Mouse (Mus musculus) ES-E14 (cell line): ENCODE data around the gene Ogg1. TPM values are rescaled to one million over a fixed set of nuclear protein-coding genes. Genes with fewer than 3 reads are reported as not detected.

ENCODE experiments used
- DNase-seq: peaks from one replicate; pipeline ENCODE4 v3.0.0-alpha.2; 2013; ENCODE audit warnings: low read depth, low spot score
- H3K27ac ChIP-seq: 2 replicates; pipeline ENCODE4 v1.5.1; 2012; ENCODE audit warnings: low read depth, mild to moderate bottlenecking, low read length, moderate library complexity, mixed read lengths; ENCODE audit not compliant: poor library complexity, insufficient read depth, severe bottlenecking
- H3K36me3 ChIP-seq: 2 replicates; pipeline ENCODE4 v1.6.1; 2012; ENCODE audit warnings: mild to moderate bottlenecking, low read length, moderate library complexity, mixed read lengths; ENCODE audit not compliant: control insufficient read depth, poor library complexity, insufficient read depth, severe bottlenecking
- H3K4me1 ChIP-seq, 2 experiments: fragments of 150-350 bp in 1 of 2; sonication (generic) in 1 of 2; 2 replicates each; pipeline ENCODE4 v1.6.1; 2012; ENCODE audit warnings: low read length in 2 of 2, mild to moderate bottlenecking in 1 of 2, mixed read lengths in 1 of 2; ENCODE audit not compliant: control insufficient read depth in 2 of 2, insufficient read depth in 2 of 2, poor library complexity in 1 of 2
- H3K4me3 ChIP-seq, 2 experiments: fragments of 150-350 bp in 1 of 2; sonication (generic) in 1 of 2; 2 replicates each; pipeline ENCODE4 v1.5.1; 2012; ENCODE audit warnings: low read length in 2 of 2, low read depth in 1 of 2, mild to moderate bottlenecking in 1 of 2, mixed read lengths in 1 of 2; ENCODE audit not compliant: insufficient read depth in 1 of 2, poor library complexity in 1 of 2, severe bottlenecking in 1 of 2
- H3K9ac ChIP-seq: 2 replicates; pipeline ENCODE4 v1.6.1; 2012; ENCODE audit warnings: low read depth, mild to moderate bottlenecking, low read length, mixed read lengths; ENCODE audit not compliant: poor library complexity, insufficient read depth, severe bottlenecking
- H3K9me3 ChIP-seq: fragments of 150-350 bp; sonication (generic); 2 replicates; pipeline ENCODE4 v1.6.1; 2012; ENCODE audit warnings: low read depth, mild to moderate bottlenecking, low read length; ENCODE audit not compliant: control insufficient read depth, insufficient read depth
- CHD2 ChIP-seq: IDR thresholded peaks from 2 replicates; pipeline ENCODE4 v1.6.1; 2014; ENCODE audit warnings: mild to moderate bottlenecking, low read depth, low read length, inconsistent platforms
- HCFC1 ChIP-seq: IDR thresholded peaks from 2 replicates; pipeline ENCODE4 v1.6.1; 2012; ENCODE audit warnings: low read length, inconsistent platforms, borderline replicate concordance; ENCODE audit not compliant: insufficient read depth
- MAFK ChIP-seq: IDR thresholded peaks from 2 replicates; pipeline ENCODE4 v1.6.1; 2014; ENCODE audit warnings: mild to moderate bottlenecking, low read depth, low read length, inconsistent platforms; ENCODE audit not compliant: insufficient read depth
- ZC3H11A ChIP-seq: IDR thresholded peaks from 2 replicates; pipeline ENCODE4 v1.6.1; 2012; ENCODE audit warnings: low read depth, mild to moderate bottlenecking, inconsistent platforms, low read length, borderline replicate concordance
- ZNF384 ChIP-seq: IDR thresholded peaks from 2 replicates; pipeline ENCODE4 v1.6.1; 2012; ENCODE audit warnings: low read depth, low read length, inconsistent platforms
- in situ Hi-C, 2 experiments: fragments of 600-800 bp; cut with MboI; formaldehyde crosslinking; loops; one replicate each; pipeline ENCODE4 v1.15.1; 2025; ENCODE audit warnings: low sequenced_read_pairs in 2 of 2, inconsistent platforms in 1 of 2; ENCODE audit not compliant: unreplicated experiment in 2 of 2
- total RNA-seq: library from RNA; depleted of rRNA; stranded (reverse); fragments of 300-350 nt; gene quantifications from 2 replicates; pipeline ENCODE4 v1.2.3, GENCODE M21; 2012

The Ogg1 gene
- total RNA-seq, 1 experiment: 13.0 TPM

GRCm38 (mm10) chr6:113370194-113370929, 43.6 kb downstream of the Ogg1 start:
- in situ Hi-C loops: no loop called here
- H3K36me3 ChIP-seq: peaks cover 42% of the 10 kb centered on the region
- DNase-seq: no peak

GRCm38 (mm10) chr6:113373491-113373890, 46.7 kb downstream of the Ogg1 start:
- peaks cover 47% of the 10 kb centered on the region for H3K36me3 ChIP-seq
- no peak for DNase-seq
- TF ChIP-seq CHD2 (no peak), HCFC1 (no peak), MAFK (no peak), ZC3H11A (no peak), ZNF384 (no peak)
- no peak overlapping the region for H3K27ac ChIP-seq
- H3K9ac ChIP-seq: no peak overlapping the region
- in situ Hi-C loops: no loop called here
- peaks cover 3 to 5% of the 10 kb centered on the region in 2 experiments; a peak in 2 of 4 replicates for H3K4me1 ChIP-seq
- H3K9me3 ChIP-seq: no peaks in the 10 kb centered on the region
- no peak overlapping the region for H3K4me3 ChIP-seq

More at GRCm38 (mm10) chr6:113370194-113370929, 43.6 kb downstream of the Ogg1 start:
- TF ChIP-seq ZNF384 (no peak), MAFK (no peak), HCFC1 (no peak), ZC3H11A (no peak), CHD2 (no peak)
- Histone ChIP-seq H3K4me1 (peaks cover 6 to 10% of the 10 kb centered on the region in 2 experiments; a peak in 3 of 4 replicates), H3K9ac (no peak overlapping the region), H3K4me3 (no peak overlapping the region), H3K9me3 (no peaks in the 10 kb centered on the region), H3K27ac (no peak overlapping the region)

- peak overlapping the region; percentile 98; the same call in 1 of the 2 replicates for H3K27ac ChIP-seq
- H3K4me1 ChIP-seq: peaks cover 3 to 4% of the 10 kb centered on the region in 2 experiments; a peak in 2 of 4 replicates
- H3K4me3 ChIP-seq: peak overlapping the region; percentile 87 to 90
- H3K9ac ChIP-seq: peak overlapping the region; percentile 60; the same call in 1 of the 2 replicates
- H3K9me3 ChIP-seq: no peaks in the 10 kb centered on the region
- in situ Hi-C loops: no loop called here
- no peak for TF ChIP-seq MAFK
- no peak for TF ChIP-seq HCFC1
- no peak for TF ChIP-seq CHD2
- no peak for TF ChIP-seq ZC3H11A
- TF ChIP-seq ZNF384: no peak
- no peak for DNase-seq
- peaks cover 36% of the 10 kb centered on the region for H3K36me3 ChIP-seq
These were observed 50.4 kb downstream of the Ogg1 start for GRCm38 (mm10) chr6:113377172-113377495.

- peak; percentile 94 for DNase-seq
- Histone ChIP-seq H3K9me3 (no peaks in the 10 kb centered on the region), H3K36me3 (peaks cover 35% of the 10 kb centered on the region), H3K4me1 (peaks cover 3 to 4% of the 10 kb centered on the region in 2 experiments; a peak in 2 of 4 replicates), H3K9ac (peak within 1 kb of the TSS; percentile 98), H3K27ac (peak within 1 kb of the TSS; percentile 98), H3K4me3 (peak within 1 kb of the TSS; percentile 87 to 90)
- TF ChIP-seq MAFK (no peak), ZC3H11A (no peak), CHD2 (no peak), HCFC1 (peak; percentile 69)
- in situ Hi-C loops: no loop called here
These were observed 51.0 kb downstream of the Ogg1 start, which contains the start of the genes Tada3 and Arpc4 for GRCm38 (mm10) chr6:113377496-113378385. TSS of gene Tada3 (minus strand) at chr6:113377883. TSS of gene Arpc4 (plus strand) at chr6:113378115.
